Mouse (Mus musculus): Measurements from ENCODE around the gene Gpr155.

Gpr155 gene

DNA sequence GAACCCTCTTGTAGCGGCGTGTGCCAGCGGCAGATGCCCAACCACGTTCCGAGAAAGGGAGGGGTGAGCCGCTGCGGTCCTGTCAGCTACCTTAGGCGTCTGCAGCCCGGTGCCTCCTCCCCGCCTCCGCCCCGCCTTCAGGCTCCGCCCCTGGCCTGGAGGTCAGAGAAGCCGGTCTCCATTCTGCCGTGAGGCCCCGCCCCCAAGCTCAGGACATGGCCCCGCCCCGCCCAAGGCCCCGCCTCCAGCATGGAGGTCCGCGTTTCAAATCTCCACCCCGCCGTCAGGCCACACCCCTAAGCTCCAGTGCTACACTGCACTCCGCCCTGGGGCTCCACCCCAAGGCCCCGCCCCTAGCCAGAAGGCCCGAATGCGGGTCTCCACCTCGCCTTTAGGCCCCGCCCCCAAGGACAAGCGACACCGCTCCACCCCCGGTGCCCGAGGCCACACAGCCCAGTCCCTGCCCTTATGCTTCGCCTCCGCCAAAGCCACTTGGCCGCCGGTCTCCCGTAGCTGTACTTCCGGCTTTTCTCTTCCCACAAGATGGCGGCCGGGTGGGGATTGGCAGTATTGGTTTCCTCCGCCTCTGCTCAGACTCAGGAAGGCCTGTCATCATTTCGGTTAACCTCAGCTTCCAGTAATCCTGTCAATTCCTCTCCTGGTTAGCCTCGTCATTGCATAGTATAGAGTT is at the start of gene Gpr155:
Gene Gpr155, minus strand, starts transcription at position 217 of the 691 bp plus-strand sequence.
- in situ Hi-C loops (cut with MboI, MseI), result no loop called here

DNA sequence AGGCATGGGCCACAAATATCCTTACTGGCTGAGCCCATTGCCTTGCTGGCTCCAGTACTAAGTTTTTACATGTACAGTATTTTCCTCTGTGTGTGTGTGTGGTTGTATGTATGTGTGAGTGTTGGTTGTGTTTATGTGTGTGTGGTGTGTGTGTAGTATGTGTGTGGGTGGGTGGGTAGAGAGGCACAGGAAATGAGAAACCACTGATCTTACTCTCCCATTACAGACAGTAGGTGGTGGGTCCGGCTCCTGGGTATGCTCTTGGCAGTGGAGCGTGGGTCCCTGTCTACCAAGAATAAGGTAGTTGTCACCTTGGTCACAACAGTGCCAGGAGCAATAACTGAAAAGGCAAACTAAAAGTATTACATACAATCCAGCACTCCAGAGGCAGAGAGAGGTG is 49.5 kb upstream of the Gpr155 start:
- in situ Hi-C loops (cut with MboI, MseI), result no loop called here

DNA sequence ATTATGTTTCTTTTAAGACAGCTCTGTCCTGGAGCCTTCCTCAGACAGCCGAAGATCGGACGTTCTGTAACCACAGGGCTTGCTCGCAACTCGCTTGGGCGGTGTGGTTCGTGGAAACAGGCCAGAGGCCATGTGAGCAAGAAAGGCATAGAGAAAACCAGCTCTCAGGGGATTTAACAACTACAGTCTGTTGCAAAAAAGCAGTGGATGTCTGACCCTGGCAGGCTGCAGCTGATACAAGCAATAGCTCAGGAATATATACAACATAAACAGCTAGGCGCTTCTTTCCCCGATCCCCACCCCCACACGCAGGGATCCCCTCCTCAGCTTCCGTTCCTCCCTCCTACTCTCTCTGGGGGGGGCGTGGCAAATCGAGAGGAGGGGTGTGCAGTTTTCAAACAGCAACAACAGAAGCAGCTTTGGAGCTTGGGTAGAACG is 45.6 kb upstream of the Gpr155 start:
- in situ Hi-C loops (cut with MboI, MseI), result no loop called here

DNA sequence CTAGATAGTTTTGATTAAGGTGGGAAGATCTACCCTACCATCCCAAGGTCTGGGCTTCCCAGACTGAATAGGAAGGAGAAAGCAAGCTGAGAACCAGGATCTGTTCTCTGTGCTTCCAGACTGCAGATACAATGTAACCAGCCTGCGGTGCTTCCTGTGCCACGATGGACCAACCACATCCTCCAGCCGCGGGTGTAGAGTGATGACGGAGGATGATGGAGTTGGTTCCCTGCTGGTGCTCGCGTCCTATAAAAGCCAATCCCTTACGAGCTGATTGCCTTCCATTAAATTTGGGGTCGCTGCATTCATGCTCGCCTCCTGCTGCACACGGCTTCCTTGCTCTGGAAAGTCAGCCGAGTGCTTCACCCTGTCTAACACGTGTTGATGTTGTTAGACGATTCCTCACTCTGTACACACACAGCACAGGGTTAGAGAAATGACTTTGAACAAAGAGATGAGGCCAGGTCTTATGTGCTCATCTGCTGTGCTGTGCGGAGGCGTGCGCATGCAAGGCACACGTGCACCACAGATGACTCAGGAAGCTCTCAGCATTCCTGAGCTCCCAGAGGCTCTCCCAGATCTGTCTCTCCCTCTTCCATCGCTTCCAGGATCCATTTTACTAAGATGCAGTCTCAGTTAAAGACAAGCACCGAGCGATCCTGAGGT is 42.6 kb upstream of the Gpr155 start:
- in situ Hi-C loops (cut with MboI, MseI), result loop anchor here (5.0 kb wide), 1 partner anchor 117 kb away; the partner anchor contains the start of genes Cir1 and Scrn3

DNA sequence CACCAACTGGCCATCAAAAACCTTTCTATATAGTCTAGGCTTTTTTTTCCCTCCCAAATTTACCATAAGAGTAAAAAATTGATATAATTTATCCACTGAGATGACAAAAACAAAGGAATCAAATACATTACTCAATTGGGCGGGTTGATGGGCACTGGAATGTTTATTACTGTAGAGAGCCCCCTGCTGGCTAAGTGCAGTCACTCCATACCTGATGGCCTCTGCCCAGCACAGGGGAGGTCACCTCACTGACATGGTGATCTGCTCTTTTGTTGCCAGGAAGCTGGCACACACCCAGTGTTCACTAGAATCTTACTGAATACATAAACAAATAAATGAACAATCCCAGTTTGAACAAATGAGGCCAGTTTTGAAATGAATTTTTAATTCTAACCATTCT is 40.9 kb upstream of the Gpr155 start:
- in situ Hi-C loops (cut with MboI, MseI), result loop anchor here (5.0 kb wide), 1 partner anchor 115 kb away; the partner anchor contains the start of genes Cir1 and Scrn3

DNA sequence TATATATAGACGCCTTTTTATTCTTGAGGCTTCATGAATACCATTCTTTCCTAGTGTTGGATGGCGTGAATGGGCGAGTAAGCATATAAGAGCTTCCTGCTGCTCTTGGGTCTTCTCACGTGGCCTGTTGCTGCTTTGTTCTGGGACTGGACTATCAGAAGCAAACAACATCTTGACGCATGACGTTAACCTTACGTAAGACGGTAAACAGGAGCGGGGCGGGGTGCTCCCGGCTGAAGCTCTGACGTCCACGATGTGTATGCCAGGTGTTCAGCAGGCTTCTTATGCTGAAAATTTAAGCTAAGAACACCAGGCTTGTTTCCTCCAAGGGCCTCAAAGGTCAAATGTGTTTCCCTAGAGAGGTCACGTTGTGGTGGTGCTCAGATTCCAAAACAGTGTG is 39.5 kb upstream of the Gpr155 start:
- in situ Hi-C loops (cut with MboI, MseI), result loop anchor here (5.0 kb wide), 1 partner anchor 114 kb away; the partner anchor contains the start of genes Cir1 and Scrn3

DNA sequence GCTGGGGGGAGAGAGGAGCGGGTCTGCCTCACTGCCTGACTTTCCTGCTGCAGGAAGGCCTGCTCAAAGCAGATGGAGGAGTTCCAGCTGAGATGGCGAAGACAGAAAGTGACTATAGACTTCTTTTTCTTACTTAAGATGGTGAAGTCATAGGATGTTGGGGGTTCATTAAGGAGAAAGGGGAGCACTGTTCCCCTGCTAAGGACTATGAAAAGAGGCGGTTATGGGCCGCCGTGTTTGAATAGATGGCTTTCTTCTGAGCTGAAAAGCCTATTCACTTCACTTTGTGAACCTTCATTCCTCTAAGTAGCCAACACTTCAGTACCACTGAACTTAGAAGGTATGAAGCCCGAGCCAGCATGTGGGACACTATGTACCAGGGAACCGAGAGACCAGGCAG is 33.4 kb upstream of the Gpr155 start:
- in situ Hi-C loops (cut with MboI, MseI), result no loop called here

DNA sequence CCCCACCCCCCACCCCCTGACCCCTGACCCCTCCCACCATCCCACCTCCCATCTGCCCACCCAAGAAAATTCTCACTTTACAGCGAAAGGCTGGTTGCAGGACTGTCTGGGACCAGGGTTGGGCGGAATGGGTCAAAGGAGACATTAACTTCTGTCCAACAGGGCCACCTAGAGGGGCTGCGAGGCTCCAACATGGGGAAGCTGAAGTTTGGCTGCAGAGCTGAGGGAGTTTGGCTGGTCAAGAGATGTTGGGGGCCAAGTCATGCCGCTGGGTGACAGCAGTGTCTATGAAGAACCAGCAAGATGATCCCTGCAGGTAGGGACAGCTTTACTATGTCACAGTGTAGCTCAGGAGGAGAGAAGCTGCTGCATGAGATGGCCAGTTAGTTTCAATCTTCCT is 32.9 kb upstream of the Gpr155 start:
- in situ Hi-C loops (cut with MboI, MseI), result no loop called here

DNA sequence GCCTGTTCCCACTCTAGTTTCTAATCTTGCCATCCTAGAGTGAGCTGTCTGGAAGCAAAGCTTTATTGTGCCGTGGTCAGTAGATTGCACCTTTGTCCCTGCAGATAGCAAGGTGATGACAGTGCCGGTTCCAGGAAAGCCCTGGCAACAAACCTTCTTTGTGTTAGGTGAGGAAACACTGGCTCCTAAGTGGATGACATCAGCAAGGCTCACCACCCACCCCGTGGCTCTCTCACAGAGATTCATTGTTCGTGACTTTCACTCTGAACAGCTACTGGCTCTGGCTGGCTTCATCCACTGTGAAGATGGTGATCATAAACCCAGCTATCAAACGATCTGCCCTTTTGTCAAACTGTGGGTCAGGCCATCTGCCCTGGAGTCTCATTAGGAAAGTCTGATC is 29.5 kb upstream of the Gpr155 start:
- in situ Hi-C loops (cut with MboI, MseI), result no loop called here

DNA sequence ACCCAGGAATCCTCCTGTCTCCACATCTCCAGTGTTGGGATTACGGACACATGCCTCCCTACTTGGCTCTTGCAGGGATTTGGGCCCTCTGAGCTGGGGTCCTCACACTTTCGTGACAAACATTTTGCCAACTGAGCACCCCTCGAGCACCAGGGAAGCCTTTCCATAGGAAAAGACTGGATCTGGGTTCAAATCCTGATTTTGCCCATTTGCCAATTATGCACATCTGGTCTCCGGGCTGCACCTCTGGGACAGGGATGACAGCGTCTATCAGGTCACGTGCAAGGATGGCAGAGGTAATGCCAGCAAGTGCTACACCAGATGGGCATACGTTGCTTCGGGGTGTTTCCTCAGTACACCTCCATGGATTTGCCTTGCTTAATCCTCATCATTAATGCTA is 23.7 kb upstream of the Gpr155 start:
- in situ Hi-C loops (cut with MboI, MseI), result no loop called here

DNA sequence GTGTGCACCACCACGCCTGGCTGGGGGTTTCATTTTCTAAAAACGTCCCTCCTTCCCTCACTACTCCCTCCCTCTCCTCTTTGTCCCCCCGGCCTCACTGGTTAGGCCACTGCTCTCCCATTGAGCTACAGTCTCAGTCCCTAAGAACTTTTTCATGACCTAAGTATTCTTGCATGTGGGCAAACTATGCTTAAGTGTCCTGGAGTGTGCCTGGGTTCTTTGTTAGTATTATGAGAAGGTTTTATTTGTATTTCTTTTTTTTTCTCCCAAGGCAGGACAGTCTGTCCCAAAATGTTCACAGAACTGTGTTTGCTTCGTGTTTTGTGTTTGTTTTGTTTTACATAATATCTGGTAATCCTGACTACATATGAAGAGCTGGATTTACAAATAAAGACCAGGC is 21.3 kb upstream of the Gpr155 start:
- in situ Hi-C loops (cut with MboI, MseI), result no loop called here

DNA sequence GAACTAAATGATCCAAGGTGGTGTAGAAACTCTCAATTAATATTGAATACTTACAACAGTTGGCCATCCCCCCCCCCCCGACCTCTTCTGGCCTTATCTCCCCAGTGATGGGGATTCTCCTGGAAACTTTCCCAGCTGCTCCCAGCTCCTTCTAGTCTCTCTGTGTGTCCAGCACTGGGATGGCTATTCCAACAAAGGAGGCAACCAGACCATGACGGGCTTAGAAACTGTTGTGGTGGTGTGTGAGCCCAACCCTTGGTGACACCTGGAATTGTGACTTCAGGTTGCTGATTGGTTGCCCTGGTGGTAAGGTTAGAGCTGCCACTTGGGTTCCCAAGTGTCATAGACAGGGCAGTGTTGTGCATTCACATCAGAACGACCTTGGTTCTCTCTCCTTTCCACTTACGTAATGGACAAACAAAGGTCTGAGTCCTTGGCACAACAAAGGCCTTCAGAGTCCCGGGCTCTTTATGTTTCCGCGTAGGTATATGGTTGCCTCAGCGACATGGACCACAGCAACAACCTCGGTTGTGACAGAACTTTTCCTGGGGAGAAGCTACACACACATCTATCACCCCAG is 20.1 kb upstream of the Gpr155 start:
- in situ Hi-C loops (cut with MboI, MseI), result no loop called here

DNA sequence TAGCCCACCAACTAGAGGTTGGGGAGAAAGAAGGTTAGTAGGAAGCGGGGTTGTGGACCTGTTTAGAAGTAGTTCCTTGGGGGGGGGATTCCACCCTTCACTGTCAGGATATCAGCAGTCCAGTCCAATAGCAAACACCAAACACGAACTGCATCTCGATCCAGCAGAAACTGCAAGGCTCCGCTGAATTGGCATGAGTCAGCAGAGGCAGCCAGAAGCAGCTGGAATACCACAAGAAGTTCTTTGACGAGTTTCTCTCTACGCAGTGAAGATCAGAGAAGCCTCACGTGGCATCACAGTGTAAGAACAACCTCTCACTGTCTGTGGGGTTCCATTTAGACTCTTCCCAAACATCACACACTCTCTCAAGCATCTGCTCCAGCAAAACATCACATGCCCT is 18.6 kb upstream of the Gpr155 start:
- in situ Hi-C loops (cut with MboI, MseI), result no loop called here

DNA sequence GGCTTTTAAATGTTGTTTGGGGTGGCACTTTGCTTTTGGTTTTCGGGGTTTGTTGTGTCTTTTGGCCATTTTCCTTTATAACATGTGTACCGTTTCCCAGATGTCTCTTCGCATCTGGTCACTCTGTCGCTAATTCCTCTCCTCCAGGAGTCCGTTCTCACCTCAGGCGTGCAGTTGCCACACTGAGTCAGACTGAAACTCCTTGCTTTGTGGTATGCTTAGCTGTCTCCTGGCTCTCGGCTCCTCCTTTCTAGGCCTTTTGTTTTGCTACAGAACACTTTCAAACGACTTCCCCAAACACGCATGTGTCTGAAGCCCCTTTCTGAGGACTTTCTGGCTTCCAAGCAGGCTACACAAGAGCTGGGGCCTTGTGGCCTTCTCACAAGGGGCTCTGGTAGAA is 18.1 kb upstream of the Gpr155 start:
- in situ Hi-C loops (cut with MboI, MseI), result no loop called here

DNA sequence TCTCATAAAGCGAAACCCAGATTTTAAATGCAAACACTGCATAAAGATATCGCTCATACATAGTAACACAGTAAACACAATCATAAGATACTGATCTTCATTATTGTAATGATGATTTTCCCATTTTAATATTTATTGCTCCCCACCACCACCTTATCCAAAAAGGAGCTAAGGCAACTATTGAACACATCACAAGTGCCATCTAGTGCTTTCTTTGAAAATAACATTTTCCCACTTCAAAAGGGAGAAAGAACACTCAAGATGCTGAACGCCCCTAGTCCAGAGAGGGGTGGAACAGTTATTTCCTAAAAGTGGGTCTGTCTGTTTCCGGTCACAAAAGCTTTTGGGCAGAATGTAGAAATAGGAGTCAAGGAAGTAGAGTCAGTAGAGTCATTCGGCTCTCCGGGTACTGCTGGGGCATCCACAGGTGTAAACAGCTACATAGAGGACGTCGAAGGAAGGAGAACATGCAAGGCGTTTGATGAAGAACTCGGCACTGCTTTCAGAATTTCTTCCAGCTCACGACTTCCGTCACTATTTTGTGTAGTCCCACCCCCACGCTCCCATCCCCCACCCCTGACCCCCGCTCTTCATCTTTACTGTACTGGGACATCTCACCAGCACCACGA is 17.1 kb upstream of the Gpr155 start:
- in situ Hi-C loops (cut with MboI, MseI), result no loop called here

DNA sequence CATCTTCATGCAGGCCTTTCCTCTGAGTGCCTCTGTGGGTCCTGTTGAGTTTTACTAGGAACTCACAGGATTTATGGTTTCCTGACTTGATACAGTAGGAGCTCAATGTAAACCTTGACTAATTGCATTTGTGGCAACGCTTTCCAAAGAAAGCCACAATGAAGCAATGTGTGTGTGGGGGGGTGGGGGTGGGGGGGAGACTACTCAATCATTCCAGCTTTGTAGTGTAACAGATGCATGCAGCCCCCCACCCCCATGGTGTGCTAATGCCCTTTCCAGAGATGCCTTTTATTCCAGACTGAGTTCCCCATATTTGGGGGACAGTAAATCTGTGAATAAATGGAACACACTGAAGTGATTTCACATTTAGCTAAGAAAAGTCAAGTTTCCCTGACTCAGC is 15.3 kb upstream of the Gpr155 start:
- in situ Hi-C loops (cut with MboI, MseI), result no loop called here

DNA sequence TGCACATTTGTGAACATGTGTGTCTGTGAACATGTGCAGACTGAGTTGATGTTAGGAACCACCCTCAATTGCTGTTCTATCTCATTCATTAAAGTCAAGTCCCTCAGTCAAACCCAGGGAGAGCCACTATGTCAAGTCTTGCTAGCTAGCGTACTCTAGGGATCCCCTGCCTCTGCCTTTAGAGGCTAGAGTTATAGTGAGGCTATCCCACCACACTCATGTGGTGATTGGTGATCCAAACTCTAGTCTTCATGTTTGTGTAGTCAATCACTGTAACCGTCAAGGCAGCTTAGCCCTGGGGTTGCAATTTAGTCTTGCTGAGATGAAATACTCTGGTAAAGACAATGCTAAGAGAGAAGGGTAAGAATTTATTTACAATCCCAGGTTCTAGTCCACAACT is 11.1 kb upstream of the Gpr155 start:
- in situ Hi-C loops (cut with MboI, MseI), result no loop called here

DNA sequence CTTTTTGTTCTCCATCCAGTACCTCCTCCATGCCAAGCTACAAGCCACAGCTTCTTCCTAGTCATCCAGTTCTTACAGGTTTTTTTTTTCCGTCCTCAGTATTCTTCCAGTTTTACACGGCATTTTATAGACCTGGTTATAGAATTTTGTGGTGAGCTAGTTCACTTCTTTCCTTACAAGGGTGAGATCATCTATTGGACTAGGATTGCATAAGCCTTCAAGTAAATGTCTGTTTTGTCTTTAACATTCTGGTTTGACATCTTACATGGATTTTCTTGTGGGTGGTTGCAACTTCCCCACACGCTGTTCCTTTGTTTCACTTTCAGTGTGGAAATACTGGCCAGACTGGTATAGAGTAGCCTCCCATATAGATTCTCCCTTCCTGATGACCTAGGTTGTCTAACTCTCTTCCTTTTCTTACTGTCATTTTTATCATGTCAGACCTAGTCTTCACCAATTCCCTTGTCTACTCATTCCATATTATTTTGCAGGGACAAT is 10.5 kb upstream of the Gpr155 start:
- in situ Hi-C loops (cut with MboI, MseI), result no loop called here

DNA sequence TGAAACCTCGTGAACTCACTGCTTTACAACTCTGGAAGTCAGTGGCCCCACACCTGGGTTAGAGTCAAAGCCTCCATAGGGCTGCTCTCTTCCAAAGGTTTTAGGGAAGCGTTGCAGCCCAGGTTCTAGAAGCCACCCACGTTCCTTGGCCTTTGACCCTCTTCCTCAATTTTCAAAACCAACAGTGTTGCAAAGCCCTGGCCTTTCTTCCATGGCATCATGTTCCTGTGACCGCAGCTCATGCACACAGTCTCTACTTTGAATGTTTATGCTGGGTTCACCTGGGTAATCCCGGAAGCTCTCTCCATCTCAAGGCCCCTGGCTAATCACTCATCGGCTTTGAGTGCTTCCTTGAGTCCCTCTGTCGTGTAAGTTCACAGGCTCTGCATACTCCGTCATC is 9.1 kb upstream of the Gpr155 start:
- in situ Hi-C loops (cut with MboI, MseI), result no loop called here

DNA sequence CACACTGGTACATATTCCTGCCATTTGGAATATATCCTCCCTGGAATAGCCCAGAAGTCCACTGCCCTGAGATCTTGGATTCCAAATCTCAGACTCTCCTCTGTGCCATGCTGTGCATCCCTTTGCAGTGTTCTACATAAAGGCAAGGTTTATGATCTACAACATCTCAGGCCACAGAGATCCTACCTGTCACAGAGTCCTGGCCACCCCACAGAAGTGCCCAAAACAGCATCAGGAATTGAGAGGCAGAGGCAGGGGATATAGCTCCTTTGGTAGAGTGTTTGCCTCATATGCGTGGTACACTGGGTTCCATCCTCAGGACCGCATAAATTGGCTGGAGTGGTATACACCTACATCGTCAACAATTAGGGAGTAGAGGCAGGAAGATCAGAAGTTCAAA is 8.1 kb upstream of the Gpr155 start:
- in situ Hi-C loops (cut with MboI, MseI), result no loop called here

DNA sequence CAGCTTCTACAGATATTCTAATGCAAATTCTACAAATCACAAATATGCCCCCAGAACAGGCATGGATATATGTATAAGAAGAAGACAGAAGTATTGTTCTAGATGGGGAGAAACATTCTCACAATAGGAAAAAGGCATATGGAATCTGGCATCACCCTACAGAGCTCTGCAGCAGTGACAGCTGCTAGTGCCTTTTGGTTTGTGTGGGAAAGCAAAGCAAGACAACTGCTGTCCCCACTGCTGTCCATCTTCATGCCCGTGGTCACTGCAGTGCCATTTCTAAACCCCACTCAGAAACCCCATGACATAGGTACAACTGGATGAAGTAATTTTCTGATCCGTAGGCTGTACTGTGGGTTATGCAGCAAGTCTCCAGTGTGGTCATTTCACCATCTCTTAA is 6.4 kb upstream of the Gpr155 start:
- in situ Hi-C loops (cut with MboI, MseI), result no loop called here

DNA sequence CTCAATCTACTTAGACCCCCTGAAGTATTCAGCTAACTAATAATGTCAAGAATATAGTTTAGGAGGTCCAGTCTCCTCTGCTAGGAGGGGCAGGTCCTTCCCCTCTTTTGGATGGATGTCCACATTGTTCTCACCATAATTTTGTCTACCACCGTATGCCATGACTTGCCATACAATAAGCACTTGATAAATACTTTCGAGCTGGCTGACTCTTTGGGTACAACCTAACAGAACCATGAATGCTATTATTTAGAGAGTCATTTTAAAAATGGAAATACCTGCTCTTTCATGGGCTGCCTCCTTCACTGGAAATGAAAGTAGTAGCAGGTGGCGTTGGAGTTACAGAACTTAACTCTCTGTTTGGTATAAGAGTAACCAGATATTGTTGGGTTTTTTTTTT is 3.6 kb upstream of the Gpr155 start:
- in situ Hi-C loops (cut with MboI, MseI), result no loop called here
